Mouse (Mus musculus) myocyte (in vitro differentiated cells): ENCODE measurements at regions not wholly inside any gene's neighbourhood (a gene's known extent, or its start where the extent isn't known, plus 50 kb on each side); places are given as distances from the start of the nearest gene placed in this dataset.

ENCODE experiments used
- CEBPB ChIP-seq: IDR thresholded peaks from 2 replicates; pipeline ENCODE4 v1.6.1; 2011; ENCODE audit warnings: mild to moderate bottlenecking, moderate library complexity; ENCODE audit not compliant: poor library complexity, insufficient read depth, severe bottlenecking
- E2F4 ChIP-seq: IDR thresholded peaks from one replicate; pipeline ENCODE4 v1.6.1; 2011; ENCODE audit warnings: mild to moderate bottlenecking, control low read depth, moderate library complexity; ENCODE audit not compliant: insufficient read depth
- MAX ChIP-seq: IDR thresholded peaks from one replicate; pipeline ENCODE4 v1.6.1; 2011; ENCODE audit warnings: low read depth, mild to moderate bottlenecking, control low read depth
- MYOD1 ChIP-seq, 3 experiments: IDR thresholded peaks; one replicate each; pipeline ENCODE4 v1.6.1; 2011; ENCODE audit warnings: control low read depth in 2 of 3, low read depth in 2 of 3, mild to moderate bottlenecking in 2 of 3, moderate library complexity in 1 of 3; ENCODE audit not compliant: insufficient read length in 2 of 3, control insufficient read depth in 1 of 3
- MYOG ChIP-seq, 3 experiments: IDR thresholded peaks; one replicate each; pipeline ENCODE4 v1.6.1; 2011; ENCODE audit warnings: control low read depth in 2 of 3, low read depth in 2 of 3, mild to moderate bottlenecking in 2 of 3; ENCODE audit not compliant: insufficient read length in 2 of 3, control insufficient read depth in 1 of 3, insufficient read depth in 1 of 3
- POLR2A ChIP-seq: IDR thresholded peaks from one replicate; pipeline ENCODE4 v1.6.1; 2011; ENCODE audit warnings: low read depth, mild to moderate bottlenecking, control low read depth, moderate library complexity; ENCODE audit not compliant: insufficient read length
- POLR2AphosphoS2 ChIP-seq: IDR thresholded peaks from one replicate; pipeline ENCODE4 v1.6.1; 2011; ENCODE audit warnings: low read depth, control low read depth; ENCODE audit not compliant: insufficient read length
- REST ChIP-seq: IDR thresholded peaks from one replicate; pipeline ENCODE4 v1.6.1; 2011; ENCODE audit warnings: mild to moderate bottlenecking, control low read depth, moderate library complexity; ENCODE audit not compliant: insufficient read depth, insufficient read length
- SRF ChIP-seq: IDR thresholded peaks from one replicate; pipeline ENCODE4 v1.6.1; 2011; ENCODE audit warnings: low read depth; ENCODE audit not compliant: control insufficient read depth, insufficient read length
- TCF12 ChIP-seq: IDR thresholded peaks from one replicate; pipeline ENCODE4 v1.6.1; 2011; ENCODE audit warnings: mild to moderate bottlenecking, control low read depth; ENCODE audit not compliant: poor library complexity, insufficient read depth, severe bottlenecking
- TCF3 ChIP-seq: IDR thresholded peaks from one replicate; pipeline ENCODE4 v1.6.1; 2011; ENCODE audit warnings: low read depth, control low read depth; ENCODE audit not compliant: insufficient read length
- USF1 ChIP-seq: IDR thresholded peaks from one replicate; pipeline ENCODE4 v1.6.1; 2011; ENCODE audit warnings: low read depth, mild to moderate bottlenecking, control low read depth, moderate library complexity

GRCm38 (mm10) chr12:16185976-16186515 lies 369.3 kb upstream of the Trib2 start:
- no peak for TF ChIP-seq POLR2A
- TF ChIP-seq TCF3, result no peak
- TF ChIP-seq USF1, result no peak
- TF ChIP-seq POLR2AphosphoS2, result no peak
- TF ChIP-seq SRF, result no peak
- no peak for TF ChIP-seq CEBPB
- TF ChIP-seq E2F4, result no peak
- TF ChIP-seq MAX, result no peak
- TF ChIP-seq TCF12, result no peak
- TF ChIP-seq MYOD1 (IDR thresholded peaks at IDR 0.05; ENCODE audit: control insufficient read depth in 1 of 3, insufficient read length in 2 of 3, low read depth in 2 of 3), result no peak
- no peak for TF ChIP-seq REST
- TF ChIP-seq MYOG (IDR thresholded peaks at IDR 0.05; ENCODE audit: control insufficient read depth in 1 of 3, insufficient read depth in 1 of 3, insufficient read length in 2 of 3, low read depth in 2 of 3), result no peak
